Mouse (Mus musculus) embryonic facial prominence, embryonic 12.5 days (tissue): ENCODE data around the gene Top3b. TPM values are rescaled to one million over a fixed set of nuclear protein-coding genes. Genes with fewer than 3 reads are reported as not detected.

Experiments
- ATAC-seq: fragments of 200-750 bp; cut with Nextera tagmentation; 2 replicates; pipeline ENCODE4 v1.8.0; 2017; ENCODE audit not compliant: insufficient number of reproducible peaks, insufficient read depth, low FRiP score, low TSS enrichment
- H3K27ac ChIP-seq: fragments of 300-500 bp; sonication (generic); 2 replicates; pipeline ENCODE4 v1.5.1; 2016; ENCODE audit warnings: mild to moderate bottlenecking
- H3K27me3 ChIP-seq: fragments of 300-500 bp; sonication (generic); 2 replicates; pipeline ENCODE4 v1.6.1; 2016; ENCODE audit warnings: mild to moderate bottlenecking, moderate library complexity
- H3K36me3 ChIP-seq: fragments of 300-500 bp; sonication (generic); 2 replicates; pipeline ENCODE4 v1.6.1; 2016; ENCODE audit warnings: mild to moderate bottlenecking
- H3K4me1 ChIP-seq: fragments of 300-500 bp; sonication (generic); 2 replicates; pipeline ENCODE4 v1.6.1; 2016
- H3K4me2 ChIP-seq: fragments of 300-500 bp; sonication (generic); replicated peaks from 2 replicates; pipeline ENCODE4 v1.6.1; 2016; ENCODE audit warnings: mild to moderate bottlenecking, moderate library complexity
- H3K4me3 ChIP-seq: fragments of 300-500 bp; sonication (generic); 2 replicates; pipeline ENCODE4 v1.5.1; 2016; ENCODE audit warnings: mild to moderate bottlenecking
- H3K9ac ChIP-seq: fragments of 300-500 bp; sonication (generic); 2 replicates; pipeline ENCODE4 v1.6.1; 2016; ENCODE audit warnings: mild to moderate bottlenecking, moderate library complexity
- H3K9me3 ChIP-seq: fragments of 300-500 bp; sonication (generic); 2 replicates; pipeline ENCODE4 v1.6.1; 2016; ENCODE audit warnings: mild to moderate bottlenecking, moderate library complexity
- WGBS: fragments of 180-500 bp; shearing (Covaris S2); methylation state at CpG from one replicate; pipeline ENCODE4 v1.1.7; 2016; 5-methylcytosine and 5-hydroxymethylcytosine counted together
- polyA plus RNA-seq: library from polyadenylated mRNA; unstranded; fragments of >200 nt; fragmentation: Nextera tagmentation; extraction: Ambion mirVana; gene quantifications from 2 replicates; pipeline ENCODE4 v1.2.1, GENCODE M21; 2016

Top3b gene
- polyA plus RNA-seq, 1 experiment from 2014 or later, result 87.1 TPM

DNA sequence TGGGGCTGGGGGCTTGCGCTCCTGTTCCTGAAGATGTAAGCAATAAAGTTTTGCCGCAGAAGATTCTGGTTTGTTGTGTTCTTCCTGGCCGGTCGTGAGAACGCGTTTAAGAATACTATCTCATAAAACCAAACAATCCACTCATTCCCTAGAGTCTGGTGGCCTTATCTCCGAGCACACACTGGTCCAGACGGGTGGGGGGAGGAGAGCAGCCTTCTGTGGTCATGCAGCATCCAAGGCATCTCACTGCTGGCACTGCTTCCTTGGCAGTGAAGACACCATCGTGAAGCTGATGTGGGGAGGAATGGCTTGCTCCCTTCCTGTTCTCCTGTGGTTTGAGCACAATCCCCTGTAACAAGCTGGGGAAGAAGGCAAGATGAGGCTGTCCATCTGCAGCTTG, 69.0 kb downstream of the Top3b start:
- H3K27me3 ChIP-seq, result no peaks in the 10 kb centered on the region
- H3K4me2 ChIP-seq, result no peak overlapping the region
- no peak for ATAC-seq
- H3K36me3 ChIP-seq, result no peaks in the 10 kb centered on the region
- H3K27ac ChIP-seq, result no peak overlapping the region
- H3K4me1 ChIP-seq, result no peaks in the 10 kb centered on the region
- no peaks in the 10 kb centered on the region for H3K9me3 ChIP-seq
- 96% methylated on average over 9 of the region's 9 CpGs for WGBS
- H3K4me3 ChIP-seq, result no peak overlapping the region
- H3K9ac ChIP-seq, result no peak overlapping the region

DNA sequence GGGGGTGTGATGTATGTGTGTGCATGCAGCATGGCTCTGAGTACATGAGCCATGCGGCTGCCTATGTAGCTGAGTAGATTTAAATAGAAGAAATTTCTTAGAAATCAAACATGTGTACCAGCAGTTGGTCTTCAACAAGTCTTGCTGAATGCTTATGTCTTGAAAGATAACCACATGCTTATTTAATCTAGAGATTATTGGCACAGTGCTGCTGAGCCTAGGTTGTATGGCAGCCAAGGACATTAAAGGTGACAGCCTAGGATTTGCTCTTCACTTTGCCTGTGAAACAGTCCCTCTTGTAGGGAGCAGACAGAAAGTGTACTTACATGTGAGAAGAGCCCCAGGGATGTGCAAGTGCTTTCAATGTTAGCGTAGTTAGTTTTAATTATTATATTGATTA, 70.5 kb downstream of the Top3b start:
- 94% methylated on average over 2 of the region's 2 CpGs for WGBS
- Histone ChIP-seq H3K9me3 (no peaks in the 10 kb centered on the region), H3K27ac (no peak overlapping the region), H3K27me3 (no peaks in the 10 kb centered on the region), H3K4me2 (no peak overlapping the region), H3K4me3 (no peak overlapping the region), H3K9ac (no peak overlapping the region), H3K4me1 (no peaks in the 10 kb centered on the region), H3K36me3 (no peaks in the 10 kb centered on the region)
- no peak for ATAC-seq

Other genes with a start within 250 kb of the Top3b start
- not detected in 2 replicates for gene Olfr19, start 194.3 kb upstream of the Top3b start, polyA plus RNA-seq
- 0.60 and 0.62 TPM in 2 replicates for gene Spag6l, start 41.3 kb upstream of the Top3b start, polyA plus RNA-seq
- gene Igll1, start 6.8 kb upstream of the Top3b start, polyA plus RNA-seq, result not detected in 2 replicates
- gene Vpreb1, start 107 bp downstream of the Top3b start, polyA plus RNA-seq, result 1.7 and 2.3 TPM in 2 replicates
- 36.3 and 38.4 TPM in 2 replicates for gene Ppm1f, start 25.7 kb downstream of the Top3b start, polyA plus RNA-seq
- 142 and 146 TPM in 2 replicates for gene Mapk1, start 112.6 kb downstream of the Top3b start, polyA plus RNA-seq
- gene Ypel1, start 199.0 kb downstream of the Top3b start, polyA plus RNA-seq, result 80.4 and 84.0 TPM in 2 replicates
- 150 and 168 TPM in 2 replicates for gene Ppil2, start 240.5 kb downstream of the Top3b start, polyA plus RNA-seq